In the genomic region with DNA sequence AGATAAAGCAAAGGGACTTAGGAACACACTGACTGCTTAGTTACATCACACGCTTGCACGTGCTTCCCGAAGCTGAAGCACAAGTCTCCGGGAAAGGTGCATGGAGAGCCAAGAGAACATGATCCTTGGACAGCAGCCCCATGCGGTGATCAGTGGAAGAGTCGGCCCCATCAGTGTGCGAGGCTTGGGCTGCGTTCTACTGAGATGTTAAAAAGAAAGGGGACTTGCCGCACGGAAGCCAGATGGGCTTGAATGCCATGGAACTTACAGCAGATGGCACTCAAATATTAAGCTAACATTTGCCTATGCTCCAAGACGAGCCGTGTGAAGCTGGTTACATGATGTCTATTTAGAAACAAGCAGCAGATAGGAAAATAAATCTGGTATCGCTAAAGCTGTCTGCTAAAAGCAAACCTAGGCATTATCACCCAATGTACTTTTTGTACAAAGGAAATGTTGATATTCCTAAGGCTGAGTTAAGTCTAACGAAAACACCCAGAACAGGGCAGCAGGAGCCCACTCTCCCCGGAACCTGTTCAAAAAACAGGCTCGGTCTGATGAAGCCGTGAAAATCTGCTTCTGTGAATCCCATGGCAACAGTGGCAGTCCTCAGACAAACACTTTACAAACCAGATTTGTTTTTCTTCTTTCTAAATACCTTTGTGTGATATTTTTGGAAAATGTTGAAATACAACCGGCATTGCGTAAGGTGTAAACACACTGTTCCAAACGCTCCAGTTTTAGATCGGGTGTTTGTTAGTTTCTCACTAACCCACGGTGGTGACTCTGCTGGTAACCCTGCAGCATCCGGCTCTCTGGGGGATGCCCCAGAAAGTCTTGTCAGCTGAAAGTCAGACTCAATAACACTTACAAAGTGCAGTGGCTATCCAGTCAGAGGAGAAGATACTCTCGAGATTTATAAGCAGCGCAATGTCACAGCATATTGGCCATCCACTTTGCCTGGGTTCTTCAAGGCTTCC, we compare ENCODE assay signal across 7 mouse cellular contexts.
DNase-seq lines count a peak whose midpoint lies in the region; ATAC-seq and TF ChIP-seq lines count a peak whose summit lies in the region.

No protein-coding gene starts in this region.

- TF ChIP-seq POLR2A in brain, embryonic 14.5 days (IDR thresholded peaks at IDR 0.05; ENCODE audit: borderline replicate concordance, extremely low read depth, insufficient read depth, insufficient read length, poor library complexity, severe bottlenecking): no peak

- H3K36me3 ChIP-seq in hindbrain, postnatal 0 days (ENCODE audit: insufficient read depth, low read length): no peaks in the 10 kb centered on the region

- DNase-seq in brain, embryonic 14.5 days (ENCODE audit: low read depth): peak; percentile 92
- DNase-seq in cerebellum, adult 8-10 months: peak; percentile 78
- peak; percentile 88 for DNase-seq in hindbrain, postnatal 0 days (ENCODE audit: low spot score)
- peak; percentile 5 for DNase-seq in lung, postnatal 25 days (ENCODE audit: low spot score)
- DNase-seq in spleen, postnatal 36 days (ENCODE audit: low spot score in 2 of 2): no peak
- no peak for DNase-seq in urinary bladder, postnatal 25 days (ENCODE audit: low spot score)
- no peak for DNase-seq in ovary, adult 18-20 months (ENCODE audit: low spot score)

- H3K4me2 ChIP-seq in hindbrain, postnatal 0 days (ENCODE audit: low read depth, low read length): peak overlapping the region; percentile 48

- peak; percentile 93 for ATAC-seq in hindbrain, postnatal 0 days

- H3K9ac ChIP-seq in hindbrain, postnatal 0 days (replicated peaks; ENCODE audit: low read length): peak overlapping the region; percentile 4; the same call in 1 of the 2 replicates

- H3K4me3 ChIP-seq in hindbrain, postnatal 0 days (ENCODE audit: low read length): peak overlapping the region; percentile 9; the same call in 1 of the 2 replicates

- H3K4me1 ChIP-seq in hindbrain, postnatal 0 days (ENCODE audit: insufficient read depth, low read length): peaks cover 12% of the 10 kb centered on the region; the same call in 1 of the 2 replicates

- 28% methylated on average over 25 of the region's 25 CpGs for WGBS in hindbrain, postnatal 0 days

- H3K27me3 ChIP-seq in hindbrain, postnatal 0 days (ENCODE audit: insufficient read depth, low read length): no peaks in the 10 kb centered on the region

- TF ChIP-seq CTCF in brain, embryonic 14.5 days (IDR thresholded peaks at IDR 0.05; ENCODE audit: borderline replicate concordance, extremely low read depth, insufficient read depth, insufficient read length): 0 out of 2 replicates have a peak, but pooled peaks have one; percentile 30
- TF ChIP-seq CTCF in hindbrain, postnatal 0 days (IDR thresholded peaks at IDR 0.05; ENCODE audit: low read depth): peak; percentile 75

- H3K9me3 ChIP-seq in hindbrain, postnatal 0 days (ENCODE audit: low read length): no peaks in the 10 kb centered on the region

- peak overlapping the region; percentile 59; the same call in 1 of the 2 replicates for H3K27ac ChIP-seq in hindbrain, postnatal 0 days

Comparison
In these comparisons a context has a peak if more than half of its experiments do, and no peak if none do; other contexts are left out.
1. DNase-seq: peak in brain, embryonic 14.5 days (single experiment), cerebellum, adult 8-10 months (single experiment), hindbrain, postnatal 0 days (single experiment) and lung, postnatal 25 days (single experiment); none in spleen, postnatal 36 days (0 of 2), urinary bladder, postnatal 25 days (single experiment) and ovary, adult 18-20 months (single experiment).